Mouse (Mus musculus): ENCODE measurements at regions not wholly inside any gene's neighbourhood (a gene's known extent, or its start where the extent isn't known, plus 50 kb on each side); places are given as distances from the start of the nearest gene placed in this dataset.

- no peak for DNase-seq (ENCODE audit: low read depth, low spot score)
Observed at GRCm38 (mm10) chr7:73138269-73138668, 237.0 kb upstream of the Rgma start.

GRCm38 (mm10) chr7:73138861-73139493, 236.3 kb upstream of the Rgma start:
- DNase-seq (ENCODE audit: low read depth, low spot score): no peak

- DNase-seq (ENCODE audit: low read depth, low spot score): no peak
Observed at GRCm38 (mm10) chr7:73139901-73140300, 235.4 kb upstream of the Rgma start.

GRCm38 (mm10) chr7:73141167-73141566, 234.1 kb upstream of the Rgma start:
- peak; percentile 75 for DNase-seq (ENCODE audit: low read depth, low spot score)

GRCm38 (mm10) chr7:73143902-73144301, 231.4 kb upstream of the Rgma start:
- no peak for DNase-seq (ENCODE audit: low read depth, low spot score)

- no peak for DNase-seq (ENCODE audit: low read depth, low spot score)
Observed at GRCm38 (mm10) chr7:73144846-73145245, 230.5 kb upstream of the Rgma start.

- DNase-seq (ENCODE audit: low read depth, low spot score): no peak
Observed at GRCm38 (mm10) chr7:73147251-73147650, 228.1 kb upstream of the Rgma start.

GRCm38 (mm10) chr7:73150436-73150835, 224.9 kb upstream of the Rgma start:
- DNase-seq (ENCODE audit: low read depth, low spot score): no peak

- no peak for DNase-seq (ENCODE audit: low read depth, low spot score)
Observed at GRCm38 (mm10) chr7:73151586-73152467, 223.5 kb upstream of the Rgma start.

- no peak for DNase-seq (ENCODE audit: low read depth, low spot score)
Observed at GRCm38 (mm10) chr7:73153668-73154067, 221.6 kb upstream of the Rgma start.

GRCm38 (mm10) chr7:73158833-73159232, 216.5 kb upstream of the Rgma start:
- no peak for DNase-seq (ENCODE audit: low read depth, low spot score)

GRCm38 (mm10) chr7:73160968-73161367, 214.3 kb upstream of the Rgma start:
- no peak for DNase-seq (ENCODE audit: low read depth, low spot score)

GRCm38 (mm10) chr7:73163687-73164086, 211.6 kb upstream of the Rgma start:
- DNase-seq (ENCODE audit: low read depth, low spot score): no peak

- DNase-seq (ENCODE audit: low read depth, low spot score): no peak
Observed at GRCm38 (mm10) chr7:73165521-73165920, 209.8 kb upstream of the Rgma start.

- no peak for DNase-seq (ENCODE audit: low read depth, low spot score)
Observed at GRCm38 (mm10) chr7:73169416-73169815, 205.9 kb upstream of the Rgma start.

- no peak for DNase-seq (ENCODE audit: low read depth, low spot score)
Observed at GRCm38 (mm10) chr7:73172615-73173014, 202.7 kb upstream of the Rgma start.

GRCm38 (mm10) chr7:73183761-73184160, 191.5 kb upstream of the Rgma start:
- no peak for DNase-seq (ENCODE audit: low read depth, low spot score)

GRCm38 (mm10) chr7:73184208-73185070, 190.9 kb upstream of the Rgma start:
- DNase-seq (ENCODE audit: low read depth, low spot score): no peak

- peak; percentile 75 for DNase-seq (ENCODE audit: low read depth, low spot score)
Observed at GRCm38 (mm10) chr7:73185071-73185531, 190.2 kb upstream of the Rgma start.

GRCm38 (mm10) chr7:73185591-73185990, 189.7 kb upstream of the Rgma start:
- no peak for DNase-seq (ENCODE audit: low read depth, low spot score)

GRCm38 (mm10) chr7:73186501-73186900, 188.8 kb upstream of the Rgma start:
- no peak for DNase-seq (ENCODE audit: low read depth, low spot score)

Data from mesoderm, embryonic 11.5 days (tissue).